Mouse (Mus musculus) embryonic facial prominence, embryonic 13.5 days (tissue): ENCODE measurements around the gene Wdr24. TPM values are rescaled to one million over a fixed set of nuclear protein-coding genes. Genes with fewer than 3 reads are reported as not detected.

Experiments used
- ATAC-seq: fragments of 200-750 bp; cut with Nextera tagmentation; 2 replicates; pipeline ENCODE4 v1.8.0; 2017; ENCODE audit warnings: low read depth; ENCODE audit not compliant: insufficient number of reproducible peaks, insufficient read depth, low FRiP score, low TSS enrichment
- H3K27ac ChIP-seq: fragments of 300-500 bp; sonication (generic); 2 replicates; pipeline ENCODE4 v1.5.1; 2015; ENCODE audit warnings: moderate library complexity, mild to moderate bottlenecking, inconsistent platforms
- H3K27me3 ChIP-seq: fragments of 300-500 bp; sonication (generic); 2 replicates; pipeline ENCODE4 v1.6.1; 2015; ENCODE audit warnings: mild to moderate bottlenecking, inconsistent platforms
- H3K36me3 ChIP-seq: fragments of 300-500 bp; sonication (generic); 2 replicates; pipeline ENCODE4 v1.6.1; 2015; ENCODE audit warnings: mild to moderate bottlenecking, inconsistent platforms
- H3K4me1 ChIP-seq: fragments of 300-500 bp; sonication (generic); 2 replicates; pipeline ENCODE4 v1.6.1; 2015; ENCODE audit warnings: inconsistent platforms
- H3K4me2 ChIP-seq: fragments of 300-500 bp; sonication (generic); 2 replicates; pipeline ENCODE4 v1.6.1; 2015; ENCODE audit warnings: moderate library complexity, mild to moderate bottlenecking, inconsistent platforms
- H3K4me3 ChIP-seq: fragments of 300-500 bp; sonication (generic); 2 replicates; pipeline ENCODE4 v1.5.1; 2015; ENCODE audit warnings: mild to moderate bottlenecking, inconsistent platforms
- H3K9ac ChIP-seq: fragments of 300-500 bp; sonication (generic); 2 replicates; pipeline ENCODE4 v1.6.1; 2015; ENCODE audit warnings: mild to moderate bottlenecking, inconsistent platforms
- H3K9me3 ChIP-seq: fragments of 300-500 bp; sonication (generic); 2 replicates; pipeline ENCODE4 v1.6.1; 2016; ENCODE audit warnings: inconsistent platforms
- WGBS: fragments of 180-500 bp; shearing (Covaris S2); methylation state at CpG from one replicate; pipeline ENCODE4 v1.1.7; 2015; ENCODE audit warnings: mixed read lengths; 5-methylcytosine and 5-hydroxymethylcytosine counted together
- polyA plus RNA-seq: library from polyadenylated mRNA; unstranded; fragments of >200 nt; fragmentation: Nextera tagmentation; extraction: Ambion mirVana; gene quantifications from 2 replicates; pipeline ENCODE4 v1.2.1, GENCODE M21; 2015

Wdr24 gene
- polyA plus RNA-seq: 26.5 and 30.0 TPM in 2 replicates

DNA sequence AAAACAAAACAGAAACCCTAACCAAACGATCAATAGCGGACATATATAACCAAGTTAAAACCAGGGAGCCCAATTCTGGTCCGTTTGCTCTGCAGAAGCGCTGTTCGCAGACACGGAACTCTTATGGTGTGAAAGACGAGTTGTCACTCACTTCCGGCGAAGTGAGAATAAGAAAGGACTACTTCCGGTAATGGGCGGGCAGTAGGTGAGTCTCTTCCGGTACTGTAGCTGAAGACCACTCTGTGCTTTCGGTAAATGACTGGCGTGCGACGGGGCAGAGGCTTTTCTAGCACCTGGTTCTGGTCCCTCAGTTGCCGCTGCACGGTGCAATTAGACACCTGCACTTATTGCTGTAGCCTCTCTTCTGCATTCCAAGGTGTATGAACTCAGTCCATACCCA, at the start of gene Wdr24:
Gene Wdr24, plus strand, starts transcription at position 176 of the 400 bp plus-strand sequence.
- H3K4me2 ChIP-seq: peak within 1 kb of the TSS; percentile 93
- H3K9ac ChIP-seq: peak within 1 kb of the TSS; percentile 85
- WGBS: under 1% methylated on average over 18 of the region's 18 CpGs
- H3K27ac ChIP-seq: peak within 1 kb of the TSS; percentile 62
- peaks cover 42% of the 10 kb centered on the region for H3K4me1 ChIP-seq
- ATAC-seq: peak; percentile 34; the same call in 1 of the 2 replicates
- H3K9me3 ChIP-seq: no peaks in the 10 kb centered on the region
- peak within 1 kb of the TSS; percentile 65 for H3K4me3 ChIP-seq
- peaks cover 37% of the 10 kb centered on the region for H3K27me3 ChIP-seq
- peaks cover 31% of the 10 kb centered on the region for H3K36me3 ChIP-seq

GRCm38 (mm10) chr17:25775318-25776062, 47.9 kb upstream of the Wdr24 start:
- Histone ChIP-seq H3K9ac (no peak overlapping the region), H3K4me2 (no peak overlapping the region), H3K4me1 (peaks cover 8% of the 10 kb centered on the region), H3K27ac (no peak overlapping the region), H3K36me3 (peaks cover 25% of the 10 kb centered on the region), H3K9me3 (no peaks in the 10 kb centered on the region), H3K4me3 (no peak overlapping the region), H3K27me3 (no peaks in the 10 kb centered on the region)
- WGBS: 75% methylated on average over 10 of the region's 10 CpGs
- no peak for ATAC-seq

DNA sequence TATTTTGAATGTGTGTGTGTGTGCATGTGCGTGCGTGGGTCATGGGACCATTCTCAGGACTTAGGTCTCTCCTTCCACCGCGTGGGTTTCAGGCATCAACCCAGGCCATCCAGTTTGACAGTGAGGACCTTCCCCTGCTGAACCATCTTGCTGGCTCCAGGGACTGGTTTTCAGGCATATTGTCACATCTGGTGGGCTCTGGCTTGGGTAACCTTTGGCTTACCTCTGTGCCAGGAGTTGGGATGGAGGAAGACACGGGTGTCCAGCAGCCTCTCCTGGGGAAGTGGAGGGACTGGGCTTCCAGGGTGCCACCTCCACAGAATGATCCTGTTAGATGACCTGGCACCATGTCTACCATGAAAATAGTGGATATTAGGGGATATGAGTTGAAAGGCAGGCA, 45.5 kb upstream of the Wdr24 start:
- no peak for ATAC-seq
- H3K4me2 ChIP-seq: no peak overlapping the region
- no peak overlapping the region for H3K27ac ChIP-seq
- H3K36me3 ChIP-seq: peaks cover 50% of the 10 kb centered on the region
- H3K9ac ChIP-seq: no peak overlapping the region
- H3K9me3 ChIP-seq: no peaks in the 10 kb centered on the region
- no peak overlapping the region for H3K4me3 ChIP-seq
- WGBS: 92% methylated on average over 5 of the region's 5 CpGs
- peaks cover 8% of the 10 kb centered on the region for H3K4me1 ChIP-seq
- no peaks in the 10 kb centered on the region for H3K27me3 ChIP-seq

- Histone ChIP-seq H3K9ac (no peak overlapping the region), H3K9me3 (no peaks in the 10 kb centered on the region), H3K4me2 (no peak overlapping the region), H3K36me3 (peaks cover 64% of the 10 kb centered on the region), H3K27me3 (no peaks in the 10 kb centered on the region), H3K27ac (0 out of 2 replicates have a peak overlapping the region, but pooled peaks have one; percentile 22), H3K4me1 (peaks cover 18% of the 10 kb centered on the region), H3K4me3 (no peak overlapping the region)
- no peak for ATAC-seq
- 75% methylated on average over 6 of the region's 6 CpGs for WGBS
Measured at GRCm38 (mm10) chr17:25781339-25781738, 42.1 kb upstream of the Wdr24 start.

GRCm38 (mm10) chr17:25783086-25783485, 40.3 kb upstream of the Wdr24 start:
- no peak for ATAC-seq
- Histone ChIP-seq H3K4me3 (no peak overlapping the region), H3K9ac (peak overlapping the region; percentile 91), H3K27ac (no peak overlapping the region), H3K9me3 (no peaks in the 10 kb centered on the region), H3K4me1 (peaks cover 18% of the 10 kb centered on the region), H3K4me2 (no peak overlapping the region; the same call in 1 of the 2 replicates), H3K36me3 (peaks cover 62% of the 10 kb centered on the region), H3K27me3 (no peaks in the 10 kb centered on the region)
- 86% methylated on average over 7 of the region's 7 CpGs for WGBS

GRCm38 (mm10) chr17:25783861-25784574, 39.4 kb upstream of the Wdr24 start:
- H3K27me3 ChIP-seq: no peaks in the 10 kb centered on the region
- peak overlapping the region; percentile 84 for H3K4me2 ChIP-seq
- H3K27ac ChIP-seq: no peak overlapping the region
- peak overlapping the region; percentile 70 for H3K4me3 ChIP-seq
- H3K4me1 ChIP-seq: peaks cover 18% of the 10 kb centered on the region
- no peak for ATAC-seq
- peaks cover 65% of the 10 kb centered on the region for H3K36me3 ChIP-seq
- H3K9me3 ChIP-seq: no peaks in the 10 kb centered on the region
- 75% methylated on average over 15 of the region's 15 CpGs for WGBS
- H3K9ac ChIP-seq: peak overlapping the region; percentile 91

GRCm38 (mm10) chr17:25785281-25785745, 38.1 kb upstream of the Wdr24 start, which contains the start of gene Haghl:
TSS of gene Haghl (minus strand) at chr17:25785673.
- H3K27ac ChIP-seq: peak within 1 kb of the TSS; percentile 90
- peak; percentile 79 for ATAC-seq
- H3K36me3 ChIP-seq: peaks cover 63% of the 10 kb centered on the region
- H3K4me3 ChIP-seq: peak within 1 kb of the TSS; percentile 70
- H3K4me2 ChIP-seq: peak within 1 kb of the TSS; percentile 84
- no peaks in the 10 kb centered on the region for H3K27me3 ChIP-seq
- WGBS: under 1% methylated on average over 23 of the region's 23 CpGs
- no peaks in the 10 kb centered on the region for H3K9me3 ChIP-seq
- peaks cover 18% of the 10 kb centered on the region for H3K4me1 ChIP-seq
- peak within 1 kb of the TSS; percentile 91 for H3K9ac ChIP-seq

DNA sequence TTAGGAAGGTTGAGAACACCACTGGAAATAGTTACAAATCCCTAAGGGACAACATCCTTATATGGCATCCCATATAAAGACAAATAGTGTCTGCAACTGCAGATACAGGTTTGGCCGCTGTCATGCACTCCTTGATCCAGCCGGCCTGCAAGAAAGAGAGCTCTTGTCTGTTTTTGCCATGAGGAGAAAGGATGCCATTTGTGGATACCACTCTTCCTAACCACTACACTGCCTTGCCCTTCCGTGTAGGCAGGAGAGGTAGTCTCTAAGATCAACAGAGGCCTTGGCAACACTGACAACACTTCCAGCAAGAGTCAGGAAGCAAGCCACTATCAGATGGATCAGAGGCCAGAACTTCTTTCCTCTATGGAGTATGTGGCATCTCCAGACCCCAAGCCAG, 37.1 kb upstream of the Wdr24 start, which contains the start of gene Ccdc78:
Gene Ccdc78, plus strand, starts transcription at position 301 of the 400 bp plus-strand sequence.
- Histone ChIP-seq H3K27ac (peak within 1 kb of the TSS; percentile 90), H3K36me3 (peaks cover 53% of the 10 kb centered on the region), H3K9me3 (no peaks in the 10 kb centered on the region), H3K9ac (peak within 1 kb of the TSS; percentile 91), H3K4me3 (peak within 1 kb of the TSS; percentile 70), H3K27me3 (no peaks in the 10 kb centered on the region), H3K4me1 (peaks cover 27% of the 10 kb centered on the region), H3K4me2 (peak within 1 kb of the TSS; percentile 84)
- 82% methylated on average over 3 of the region's 3 CpGs for WGBS
- ATAC-seq: no peak

GRCm38 (mm10) chr17:25786781-25787504, 36.5 kb upstream of the Wdr24 start:
- H3K9ac ChIP-seq: no peak overlapping the region
- WGBS: 93% methylated on average over 9 of the region's 9 CpGs
- H3K4me2 ChIP-seq: no peak overlapping the region
- H3K27ac ChIP-seq: no peak overlapping the region
- no peak for ATAC-seq
- peaks cover 47% of the 10 kb centered on the region for H3K36me3 ChIP-seq
- H3K4me3 ChIP-seq: no peak overlapping the region
- peaks cover 30% of the 10 kb centered on the region for H3K4me1 ChIP-seq
- no peaks in the 10 kb centered on the region for H3K27me3 ChIP-seq
- H3K9me3 ChIP-seq: no peaks in the 10 kb centered on the region

DNA sequence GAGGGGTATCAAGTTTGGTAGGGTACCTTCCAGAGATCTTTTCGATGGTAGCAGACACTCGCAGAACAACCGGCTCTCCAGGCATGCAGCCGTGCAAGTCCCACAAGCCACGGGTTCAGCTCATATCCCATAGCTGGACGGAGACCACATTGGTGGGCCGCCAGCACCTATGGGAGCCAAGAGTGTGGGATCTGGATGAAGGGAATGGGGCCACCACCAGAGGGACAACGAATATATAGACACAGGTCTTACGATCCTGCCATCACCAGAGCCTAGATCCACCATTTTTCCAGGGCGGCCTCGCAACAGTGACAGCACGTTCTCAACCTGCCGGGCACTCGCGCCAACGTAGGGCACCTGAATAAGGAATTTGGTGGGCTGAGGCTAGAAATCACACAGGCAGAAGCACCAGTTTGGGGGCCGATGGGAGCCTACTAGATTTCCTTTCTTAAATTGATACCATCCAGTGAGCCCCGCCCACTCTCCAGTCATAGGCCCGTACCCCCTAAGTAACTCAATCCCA, 32.0 kb upstream of the Wdr24 start:
- peak overlapping the region; percentile 82 for H3K9ac ChIP-seq
- no peak for ATAC-seq
- no peaks in the 10 kb centered on the region for H3K9me3 ChIP-seq
- H3K4me1 ChIP-seq: peaks cover 43% of the 10 kb centered on the region
- no peaks in the 10 kb centered on the region for H3K27me3 ChIP-seq
- H3K27ac ChIP-seq: peak overlapping the region; percentile 94
- H3K4me3 ChIP-seq: peak overlapping the region; percentile 75
- WGBS: 27% methylated on average over 19 of the region's 19 CpGs
- peaks cover 23% of the 10 kb centered on the region for H3K36me3 ChIP-seq
- peak overlapping the region; percentile 87 for H3K4me2 ChIP-seq
